Mouse (Mus musculus) E14TG2a.4 (cell line): ENCODE results near the gene Scmh1.

Experiments used
- CTCF ChIP-seq: conservative IDR thresholded peaks from 2 replicates; pipeline ENCODE4 v1.5.1; 2014; ENCODE audit warnings: low read length
- NANOG ChIP-seq: IDR thresholded peaks from 2 replicates; pipeline ENCODE4 v1.6.1; 2014; ENCODE audit warnings: borderline replicate concordance, low read length, mixed read lengths
- POU5F1 ChIP-seq: IDR thresholded peaks from 2 replicates; pipeline ENCODE4 v1.6.1; 2014; ENCODE audit warnings: low read length, borderline replicate concordance

GRCm38 (mm10) chr4:120369861-120370366 is 35.2 kb upstream of the Scmh1 start:
- TF ChIP-seq CTCF (no peak), POU5F1 (no peak), NANOG (no peak)
